Mouse (Mus musculus): ENCODE data around the gene Atg5. TPM values are rescaled to one million over a fixed set of nuclear protein-coding genes. Genes with fewer than 3 reads are reported as not detected.

The Atg5 gene
- total and polyA plus RNA-seq, 2 experiments from 2014 or later, result 20.0 to 25.2 TPM

DNA sequence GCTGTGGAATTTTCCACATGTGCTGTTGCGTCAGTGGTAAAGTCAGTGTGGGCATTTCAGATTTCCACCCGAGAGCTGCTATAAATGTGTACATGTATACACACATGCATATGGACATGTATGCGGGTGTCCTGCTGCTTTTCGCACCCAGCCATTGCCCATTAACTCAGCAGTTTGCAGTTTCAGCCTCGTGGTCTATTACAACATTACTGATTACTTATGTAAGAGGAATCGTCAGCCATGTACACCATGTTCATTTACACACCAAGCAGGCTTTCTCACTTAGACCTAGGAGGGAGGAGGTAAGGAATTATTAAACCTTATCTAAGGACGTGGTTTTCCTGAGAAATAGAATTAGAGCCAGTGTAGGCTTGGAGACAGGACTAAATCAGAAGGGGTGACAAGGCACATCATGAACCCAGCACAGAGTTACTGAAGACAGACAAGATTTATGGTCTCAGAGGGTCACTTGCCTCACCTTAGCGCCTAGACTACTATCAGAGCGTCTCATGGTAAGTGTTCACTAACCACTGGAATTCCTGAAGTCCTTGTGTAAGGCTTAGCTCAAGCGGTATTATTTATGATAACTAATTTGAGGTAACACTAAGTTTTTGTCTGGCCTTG is 79.5 kb downstream of the Atg5 start:
- no peak for ATAC-seq (ENCODE audit: insufficient read depth, low read depth)
- TF ChIP-seq CTCF (IDR thresholded peaks at IDR 0.05; ENCODE audit: low read depth), result no peak
- TF ChIP-seq EP300 (IDR thresholded peaks at IDR 0.05; ENCODE audit: low read depth), result no peak
- 84% methylated on average over 10 of the region's 10 CpGs for WGBS

DNA sequence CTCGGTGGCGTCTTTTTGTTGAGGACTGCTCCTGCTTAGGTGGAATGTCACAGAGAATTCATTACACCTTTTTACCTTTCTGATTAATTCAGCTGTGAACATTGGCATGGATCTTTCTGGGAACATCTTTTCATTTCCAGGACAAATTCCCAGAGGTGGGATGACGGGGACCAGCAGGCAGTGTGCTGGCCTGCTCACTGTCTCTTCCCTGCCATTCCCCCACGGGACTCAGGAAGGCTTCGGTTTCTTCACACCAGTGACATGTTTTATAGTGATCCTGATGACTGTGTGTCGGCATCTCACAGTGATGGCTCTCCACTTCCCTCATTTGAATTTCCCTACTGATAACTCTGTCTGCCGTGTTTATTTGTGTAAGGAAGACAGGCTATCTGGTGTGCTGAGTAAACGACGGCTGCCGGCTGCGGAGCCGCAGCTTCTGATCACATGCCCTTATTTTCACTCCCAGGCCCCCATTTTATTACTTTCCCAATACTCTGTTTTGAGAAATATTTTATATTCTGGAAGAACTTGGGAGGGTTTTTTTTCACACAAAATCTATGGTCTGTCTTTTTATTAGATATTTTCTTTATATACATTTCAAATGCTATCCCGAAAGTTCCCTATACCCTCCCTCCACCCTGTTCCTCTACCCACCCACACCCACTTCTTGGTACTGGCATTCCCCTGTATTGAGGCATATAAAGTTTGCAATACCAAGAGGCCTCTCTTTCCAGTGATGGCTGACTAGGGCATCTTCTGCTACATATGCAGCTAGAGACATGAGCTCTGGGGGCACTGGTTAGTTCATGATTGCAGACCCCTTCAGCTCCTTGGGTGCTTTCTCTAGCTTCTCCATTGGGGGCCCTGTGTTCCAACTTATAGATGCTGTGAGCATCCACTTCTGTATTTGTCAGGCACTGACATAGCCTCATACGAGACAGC is 80.6 kb downstream of the Atg5 start:
- Histone ChIP-seq H3K4me2 (ENCODE audit: low read depth, low read length) (no peak overlapping the region), H3K4me3 (ENCODE audit: low read depth, low read length) (no peak overlapping the region), H3K4me1 (ENCODE audit: control insufficient read depth, insufficient read depth) (no peaks in the 10 kb centered on the region), H3K9me3 (replicated peaks; ENCODE audit: control insufficient read depth, low read length) (no peaks in the 10 kb centered on the region), H3K27ac (ENCODE audit: low read depth) (no peak overlapping the region), H3K27me3 (ENCODE audit: control insufficient read depth, insufficient read depth, low read length) (no peaks in the 10 kb centered on the region), H3K9ac (replicated peaks; ENCODE audit: low read depth, low read length) (no peak overlapping the region), H3K36me3 (replicated peaks; ENCODE audit: control insufficient read depth, insufficient read depth, low read length) (peaks cover 5% of the 10 kb centered on the region; the same call in 1 of the 2 replicates)
- ATAC-seq (ENCODE audit: insufficient read depth, low read depth) (no peak), DNase-seq (ENCODE audit: low spot score) (no peak)
- TF ChIP-seq CTCF (IDR thresholded peaks at IDR 0.05; ENCODE audit: low read depth) (no peak), EP300 (IDR thresholded peaks at IDR 0.05; ENCODE audit: low read depth) (no peak)
- WGBS, result 54% methylated on average over 14 of the region's 14 CpGs

More for the DNA sequence above, 79.5 kb downstream of the Atg5 start:
- Histone ChIP-seq H3K4me2 (ENCODE audit: low read depth, low read length) (no peak overlapping the region), H3K27me3 (ENCODE audit: control insufficient read depth, insufficient read depth, low read length) (no peaks in the 10 kb centered on the region), H3K9me3 (replicated peaks; ENCODE audit: control insufficient read depth, low read length) (no peaks in the 10 kb centered on the region), H3K36me3 (replicated peaks; ENCODE audit: control insufficient read depth, insufficient read depth, low read length) (peaks cover 5% of the 10 kb centered on the region; the same call in 1 of the 2 replicates), H3K9ac (replicated peaks; ENCODE audit: low read depth, low read length) (no peak overlapping the region), H3K4me1 (ENCODE audit: control insufficient read depth, insufficient read depth) (no peaks in the 10 kb centered on the region), H3K4me3 (ENCODE audit: low read depth, low read length) (no peak overlapping the region), H3K27ac (ENCODE audit: low read depth) (no peak overlapping the region)
- DNase-seq (ENCODE audit: low spot score), result no peak

DNA sequence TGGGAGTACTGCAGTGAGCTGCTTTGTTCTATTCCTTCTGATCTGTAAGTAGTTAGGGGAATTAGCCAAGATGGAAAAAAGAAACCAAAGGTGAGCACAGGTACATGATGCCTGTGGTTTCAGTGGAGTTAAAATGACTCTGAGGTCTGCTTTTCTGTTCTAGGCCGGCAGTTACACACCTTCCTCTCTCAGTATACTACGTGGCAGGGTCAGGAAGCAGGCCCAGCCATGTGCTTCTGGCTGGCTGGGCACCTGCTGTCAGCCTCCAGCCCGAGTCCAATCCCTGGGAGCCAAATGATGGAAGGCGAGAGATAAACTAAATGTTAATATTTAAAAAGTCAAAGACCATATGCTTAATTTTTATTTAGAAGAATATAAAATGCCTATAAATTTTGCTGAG is 85.3 kb downstream of the Atg5 start:
- no peak overlapping the region for H3K27ac ChIP-seq (ENCODE audit: low read depth)
- H3K9ac ChIP-seq (replicated peaks; ENCODE audit: low read depth, low read length), result no peak overlapping the region
- no peaks in the 10 kb centered on the region for H3K27me3 ChIP-seq (ENCODE audit: control insufficient read depth, insufficient read depth, low read length)
- H3K4me3 ChIP-seq (ENCODE audit: low read depth, low read length), result no peak overlapping the region
- no peaks in the 10 kb centered on the region for H3K9me3 ChIP-seq (replicated peaks; ENCODE audit: control insufficient read depth, low read length)
- H3K36me3 ChIP-seq (replicated peaks; ENCODE audit: control insufficient read depth, insufficient read depth, low read length), result no peaks in the 10 kb centered on the region; the same call in 1 of the 2 replicates
- ATAC-seq (ENCODE audit: insufficient read depth, low read depth), result no peak
- 52% methylated on average over 4 of the region's 4 CpGs for WGBS
- no peak for DNase-seq (ENCODE audit: low spot score)
- 0 out of 2 replicates have a peak, but pooled peaks cover 4% of the 10 kb centered on the region for H3K4me1 ChIP-seq (ENCODE audit: control insufficient read depth, insufficient read depth)
- TF ChIP-seq EP300 (IDR thresholded peaks at IDR 0.05; ENCODE audit: low read depth) (no peak), CTCF (IDR thresholded peaks at IDR 0.05; ENCODE audit: low read depth) (no peak)
- no peak overlapping the region for H3K4me2 ChIP-seq (ENCODE audit: low read depth, low read length)

DNA sequence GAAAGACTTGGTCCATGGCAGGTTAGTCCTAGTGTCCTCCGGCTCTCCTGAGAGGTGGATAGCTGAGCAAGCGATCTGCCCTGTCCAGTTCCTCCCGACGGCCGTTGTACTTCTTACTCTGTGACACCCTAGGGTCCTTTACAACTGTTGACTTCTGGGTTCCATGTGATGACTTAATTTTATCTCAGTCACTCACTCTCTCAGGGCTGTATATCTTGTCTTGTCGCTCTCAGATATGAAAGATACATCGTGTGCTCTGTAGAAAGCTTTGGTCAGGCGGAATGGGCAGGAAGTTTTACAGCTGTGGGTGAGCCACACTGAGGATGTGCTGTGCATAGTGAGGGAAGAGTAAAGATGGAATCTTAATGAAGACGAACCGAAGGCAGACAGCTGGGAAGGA is 86.2 kb downstream of the Atg5 start:
- TF ChIP-seq CTCF (IDR thresholded peaks at IDR 0.05; ENCODE audit: low read depth) (no peak), EP300 (IDR thresholded peaks at IDR 0.05; ENCODE audit: low read depth) (no peak)
- Histone ChIP-seq H3K27me3 (ENCODE audit: control insufficient read depth, insufficient read depth, low read length) (no peaks in the 10 kb centered on the region), H3K36me3 (replicated peaks; ENCODE audit: control insufficient read depth, insufficient read depth, low read length) (no peaks in the 10 kb centered on the region), H3K4me2 (ENCODE audit: low read depth, low read length) (no peak overlapping the region), H3K9ac (replicated peaks; ENCODE audit: low read depth, low read length) (no peak overlapping the region), H3K4me3 (ENCODE audit: low read depth, low read length) (no peak overlapping the region), H3K27ac (ENCODE audit: low read depth) (no peak overlapping the region), H3K4me1 (ENCODE audit: control insufficient read depth, insufficient read depth) (0 out of 2 replicates have a peak, but pooled peaks cover 4% of the 10 kb centered on the region), H3K9me3 (replicated peaks; ENCODE audit: control insufficient read depth, low read length) (no peaks in the 10 kb centered on the region)
- ATAC-seq (ENCODE audit: insufficient read depth, low read depth) (no peak), DNase-seq (ENCODE audit: low spot score) (no peak)
- 60% methylated on average over 10 of the region's 10 CpGs for WGBS

DNA sequence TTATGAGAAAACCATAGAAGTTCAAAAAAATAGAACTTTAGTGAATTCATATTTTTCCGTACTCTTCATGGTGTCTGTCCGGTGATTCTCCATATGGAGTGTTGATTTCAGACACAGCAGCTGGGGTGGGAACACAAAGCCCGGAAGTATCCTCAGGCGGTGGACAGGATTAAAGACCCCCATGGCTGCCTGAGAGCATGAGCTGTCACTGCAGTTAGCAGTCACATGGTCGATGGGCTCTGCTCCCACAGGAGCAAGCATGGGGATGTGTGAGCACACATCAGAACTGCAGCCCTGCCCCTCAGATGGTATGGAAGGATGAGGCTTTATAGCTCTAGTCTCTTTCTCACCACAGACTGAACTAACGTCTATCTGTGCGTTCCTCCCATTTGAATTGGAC is 87.1 kb downstream of the Atg5 start:
- Histone ChIP-seq H3K36me3 (replicated peaks; ENCODE audit: control insufficient read depth, insufficient read depth, low read length) (no peaks in the 10 kb centered on the region), H3K4me1 (ENCODE audit: control insufficient read depth, insufficient read depth) (0 out of 2 replicates have a peak, but pooled peaks cover 4% of the 10 kb centered on the region), H3K9ac (replicated peaks; ENCODE audit: low read depth, low read length) (no peak overlapping the region), H3K9me3 (replicated peaks; ENCODE audit: control insufficient read depth, low read length) (no peaks in the 10 kb centered on the region), H3K27me3 (ENCODE audit: control insufficient read depth, insufficient read depth, low read length) (no peaks in the 10 kb centered on the region), H3K4me2 (ENCODE audit: low read depth, low read length) (no peak overlapping the region), H3K4me3 (ENCODE audit: low read depth, low read length) (no peak overlapping the region), H3K27ac (ENCODE audit: low read depth) (no peak overlapping the region)
- WGBS, result 72% methylated on average over 7 of the region's 7 CpGs
- no peak for TF ChIP-seq EP300 (IDR thresholded peaks at IDR 0.05; ENCODE audit: low read depth)
- TF ChIP-seq CTCF (IDR thresholded peaks at IDR 0.05; ENCODE audit: low read depth), result no peak
- ATAC-seq (ENCODE audit: insufficient read depth, low read depth) (no peak), DNase-seq (ENCODE audit: low spot score) (no peak)

All from heart, postnatal 0 days (tissue).